Mouse (Mus musculus) intestine, postnatal 0 days (tissue): ENCODE results near the gene Olfr1413. TPM values are rescaled to one million over a fixed set of nuclear protein-coding genes. Genes with fewer than 3 reads are reported as not detected.

ENCODE experiments used
- ATAC-seq: fragments of 200-750 bp; cut with Nextera tagmentation; 2 replicates; pipeline ENCODE4 v1.8.0; 2017; ENCODE audit warnings: mild to moderate bottlenecking, moderate TSS enrichment, moderate library complexity
- H3K27ac ChIP-seq: fragments of 300-500 bp; sonication (generic); 2 replicates; pipeline ENCODE4 v1.5.1; 2014; ENCODE audit warnings: mild to moderate bottlenecking, low read depth, low read length, moderate library complexity
- H3K27me3 ChIP-seq: fragments of 300-500 bp; sonication (generic); replicated peaks from 2 replicates; pipeline ENCODE4 v1.6.1; 2014; ENCODE audit warnings: low read length, mixed read lengths; ENCODE audit not compliant: control insufficient read depth, insufficient read depth
- H3K36me3 ChIP-seq: fragments of 300-500 bp; sonication (generic); 2 replicates; pipeline ENCODE4 v1.6.1; 2014; ENCODE audit warnings: mild to moderate bottlenecking, moderate library complexity; ENCODE audit not compliant: control insufficient read depth, insufficient read depth
- H3K4me1 ChIP-seq: fragments of 300-500 bp; sonication (generic); replicated peaks from 2 replicates; pipeline ENCODE4 v1.6.1; 2014; ENCODE audit warnings: antibody characterized with exemption, low read length, mixed read lengths; ENCODE audit not compliant: control insufficient read depth, insufficient read depth
- H3K4me2 ChIP-seq: fragments of 300-500 bp; sonication (generic); replicated peaks from 2 replicates; pipeline ENCODE4 v1.6.1; 2014; ENCODE audit warnings: low read depth, mild to moderate bottlenecking, moderate library complexity
- H3K4me3 ChIP-seq: fragments of 300-500 bp; sonication (generic); 2 replicates; pipeline ENCODE4 v1.5.1; 2014; ENCODE audit warnings: low read depth, low read length
- H3K9ac ChIP-seq: fragments of 300-500 bp; sonication (generic); 2 replicates; pipeline ENCODE4 v1.6.1; 2014; ENCODE audit warnings: mild to moderate bottlenecking, low read depth, low read length
- H3K9me3 ChIP-seq: fragments of 300-500 bp; sonication (generic); 2 replicates; pipeline ENCODE4 v1.6.1; 2016; ENCODE audit warnings: mixed run types; ENCODE audit not compliant: control insufficient read depth
- CTCF ChIP-seq: sonication (generic); IDR thresholded peaks from 2 replicates; pipeline ENCODE4 v1.5.1; 2016; ENCODE audit warnings: low read depth, mild to moderate bottlenecking, control low read depth, antibody characterized with exemption, moderate library complexity
- WGBS: fragments of 180-500 bp; shearing (Covaris S2); extraction: QIAGEN DNeasy Blood & Tissue Kit; methylation state at CpG from one replicate; pipeline ENCODE4 v1.1.7; 2014; 5-methylcytosine and 5-hydroxymethylcytosine counted together
- polyA plus RNA-seq: library from polyadenylated mRNA; unstranded; fragments of >200 nt; fragmentation: Nextera tagmentation; extraction: Ambion mirVana; gene quantifications from 2 replicates; pipeline ENCODE4 v1.2.1, GENCODE M21; 2015

Gene Olfr1413
- polyA plus RNA-seq, 1 experiment from 2014 or later, result not detected

GRCm38 (mm10) chr1:92616046-92616445 is 44.9 kb downstream of the Olfr1413 start:
- H3K4me3 ChIP-seq, result no peak overlapping the region

GRCm38 (mm10) chr1:92617488-92617887 is 46.4 kb downstream of the Olfr1413 start, which contains the start of gene Olfr12:
TSS of gene Olfr12 (plus strand) at chr1:92617788.
- no peak within 1 kb of the TSS for H3K9ac ChIP-seq
- no peak for ATAC-seq
- TF ChIP-seq CTCF, result no peak
- H3K36me3 ChIP-seq, result no peaks in the 10 kb centered on the region
- H3K4me3 ChIP-seq, result no peak within 1 kb of the TSS
- no peaks in the 10 kb centered on the region for H3K27me3 ChIP-seq
- H3K4me1 ChIP-seq, result no peaks in the 10 kb centered on the region
- H3K4me2 ChIP-seq, result no peak within 1 kb of the TSS
- no peak within 1 kb of the TSS for H3K27ac ChIP-seq
- 56% methylated on average over 2 of the region's 2 CpGs for WGBS
- H3K9me3 ChIP-seq, result no peaks in the 10 kb centered on the region

More at GRCm38 (mm10) chr1:92616046-92616445, 44.9 kb downstream of the Olfr1413 start:
- WGBS, result 65% methylated on average over 1 of the region's 1 CpGs
- TF ChIP-seq CTCF, result no peak
- Histone ChIP-seq H3K9me3 (no peaks in the 10 kb centered on the region), H3K27ac (no peak overlapping the region), H3K9ac (no peak overlapping the region), H3K4me2 (no peak overlapping the region), H3K36me3 (no peaks in the 10 kb centered on the region), H3K27me3 (no peaks in the 10 kb centered on the region), H3K4me1 (no peaks in the 10 kb centered on the region)
- ATAC-seq, result no peak

GRCm38 (mm10) chr1:92618360-92618759 is 47.2 kb downstream of the Olfr1413 start:
- Histone ChIP-seq H3K27me3 (no peaks in the 10 kb centered on the region), H3K4me2 (no peak overlapping the region), H3K27ac (no peak overlapping the region), H3K4me3 (no peak overlapping the region), H3K36me3 (no peaks in the 10 kb centered on the region), H3K4me1 (no peaks in the 10 kb centered on the region), H3K9ac (no peak overlapping the region), H3K9me3 (no peaks in the 10 kb centered on the region)
- 37% methylated on average over 4 of the region's 4 CpGs for WGBS
- no peak for TF ChIP-seq CTCF
- no peak for ATAC-seq

Other genes with a start within 250 kb of the Olfr1413 start
- 250 and 280 TPM in 2 replicates for gene Ndufa10, start 97.5 kb upstream of the Olfr1413 start, polyA plus RNA-seq
- gene Olfr1416, start 86.2 kb upstream of the Olfr1413 start, polyA plus RNA-seq, result not detected in 2 replicates
- gene Olfr1415, start 75.2 kb upstream of the Olfr1413 start, polyA plus RNA-seq, result not detected in 2 replicates
- gene Olfr1414, start 52.7 kb upstream of the Olfr1413 start, polyA plus RNA-seq, result not detected in 2 replicates
- gene Olfr1412, start 14.5 kb downstream of the Olfr1413 start, polyA plus RNA-seq, result not detected in 2 replicates
- not detected in 2 replicates for gene Olfr1411, start 23.1 kb downstream of the Olfr1413 start, polyA plus RNA-seq
- gene Olfr1410, start 34.5 kb downstream of the Olfr1413 start, polyA plus RNA-seq, result not detected in 2 replicates
- not detected in 2 replicates for gene Olfr12, start 46.5 kb downstream of the Olfr1413 start, polyA plus RNA-seq
- 415 and 419 TPM in 2 replicates for gene Cops9, start 70.7 kb downstream of the Olfr1413 start, polyA plus RNA-seq
- not detected in 2 replicates for gene Otos, start 77.5 kb downstream of the Olfr1413 start, polyA plus RNA-seq